Mouse (Mus musculus) intestine, postnatal 0 days (tissue): ENCODE measurements around the gene Foxf1. TPM values are rescaled to one million over a fixed set of nuclear protein-coding genes. Genes with fewer than 3 reads are reported as not detected.
A peak's percentile ranks its signal among the peaks of the same experiment; 100 is the strongest.

ENCODE experiments used
- ATAC-seq: fragments of 200-750 bp; cut with Nextera tagmentation; 2 replicates; pipeline ENCODE4 v1.8.0; 2017; ENCODE audit warnings: mild to moderate bottlenecking, moderate TSS enrichment, moderate library complexity
- H3K27ac ChIP-seq: fragments of 300-500 bp; sonication (generic); 2 replicates; pipeline ENCODE4 v1.5.1; 2014; ENCODE audit warnings: mild to moderate bottlenecking, low read depth, low read length, moderate library complexity
- H3K27me3 ChIP-seq: fragments of 300-500 bp; sonication (generic); replicated peaks from 2 replicates; pipeline ENCODE4 v1.6.1; 2014; ENCODE audit warnings: low read length, mixed read lengths; ENCODE audit not compliant: control insufficient read depth, insufficient read depth
- H3K36me3 ChIP-seq: fragments of 300-500 bp; sonication (generic); 2 replicates; pipeline ENCODE4 v1.6.1; 2014; ENCODE audit warnings: mild to moderate bottlenecking, moderate library complexity; ENCODE audit not compliant: control insufficient read depth, insufficient read depth
- H3K4me1 ChIP-seq: fragments of 300-500 bp; sonication (generic); replicated peaks from 2 replicates; pipeline ENCODE4 v1.6.1; 2014; ENCODE audit warnings: antibody characterized with exemption, low read length, mixed read lengths; ENCODE audit not compliant: control insufficient read depth, insufficient read depth
- H3K4me2 ChIP-seq: fragments of 300-500 bp; sonication (generic); replicated peaks from 2 replicates; pipeline ENCODE4 v1.6.1; 2014; ENCODE audit warnings: low read depth, mild to moderate bottlenecking, moderate library complexity
- H3K4me3 ChIP-seq: fragments of 300-500 bp; sonication (generic); 2 replicates; pipeline ENCODE4 v1.5.1; 2014; ENCODE audit warnings: low read depth, low read length
- H3K9ac ChIP-seq: fragments of 300-500 bp; sonication (generic); 2 replicates; pipeline ENCODE4 v1.6.1; 2014; ENCODE audit warnings: mild to moderate bottlenecking, low read depth, low read length
- H3K9me3 ChIP-seq: fragments of 300-500 bp; sonication (generic); 2 replicates; pipeline ENCODE4 v1.6.1; 2016; ENCODE audit warnings: mixed run types; ENCODE audit not compliant: control insufficient read depth
- CTCF ChIP-seq: sonication (generic); IDR thresholded peaks from 2 replicates; pipeline ENCODE4 v1.5.1; 2016; ENCODE audit warnings: low read depth, mild to moderate bottlenecking, control low read depth, antibody characterized with exemption, moderate library complexity
- WGBS: fragments of 180-500 bp; shearing (Covaris S2); extraction: QIAGEN DNeasy Blood & Tissue Kit; methylation state at CpG from one replicate; pipeline ENCODE4 v1.1.7; 2014; 5-methylcytosine and 5-hydroxymethylcytosine counted together
- polyA plus RNA-seq: library from polyadenylated mRNA; unstranded; fragments of >200 nt; fragmentation: Nextera tagmentation; extraction: Ambion mirVana; gene quantifications from 2 replicates; pipeline ENCODE4 v1.2.1, GENCODE M21; 2015

The Foxf1 gene
- polyA plus RNA-seq, 1 experiment from 2014 or later: 50.1 TPM

- Histone ChIP-seq H3K4me1 (0 out of 2 replicates have a peak, but pooled peaks cover 8% of the 10 kb centered on the region), H3K27ac (peak within 1 kb of the TSS; percentile 79), H3K36me3 (peaks cover 22% of the 10 kb centered on the region), H3K9me3 (no peaks in the 10 kb centered on the region), H3K4me3 (peak within 1 kb of the TSS; percentile 91), H3K4me2 (peak within 1 kb of the TSS; percentile 91), H3K27me3 (peaks cover 4% of the 10 kb centered on the region; the same call in 1 of the 2 replicates), H3K9ac (peak within 1 kb of the TSS; percentile 83)
- TF ChIP-seq CTCF: 0 out of 2 replicates have a peak, but pooled peaks have one; percentile 22
- WGBS: under 1% methylated on average over 75 of the region's 75 CpGs
- ATAC-seq: peak; percentile 87
Observed at GRCm38 (mm10) chr8:121107668-121108656, 23.8 kb downstream of the Foxf1 start, which contains the start of gene Mthfsd. Gene Mthfsd, minus strand, starts transcription at chr8:121108392.

DNA sequence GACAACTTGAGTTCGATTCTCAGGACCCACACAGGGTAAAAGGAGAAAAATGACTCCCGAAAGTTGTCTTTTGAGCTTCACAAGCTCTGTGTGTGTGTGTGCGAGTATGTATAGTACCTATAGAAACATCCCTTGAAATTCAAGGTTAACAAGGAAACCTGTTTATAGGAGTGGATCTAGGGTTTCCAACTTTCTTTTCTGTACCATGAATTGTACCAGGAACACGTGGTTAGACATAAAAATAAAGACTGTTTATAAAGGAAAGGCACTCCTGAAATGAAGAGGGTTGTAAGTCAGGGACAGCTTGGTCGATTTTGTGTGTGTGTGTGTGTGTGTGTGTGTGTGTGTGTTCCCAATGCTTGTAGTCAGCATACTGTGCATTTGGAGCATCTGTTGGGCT lies 24.5 kb downstream of the Foxf1 start:
- Histone ChIP-seq H3K4me3 (peak overlapping the region; percentile 91), H3K9me3 (no peaks in the 10 kb centered on the region), H3K4me1 (0 out of 2 replicates have a peak, but pooled peaks cover 8% of the 10 kb centered on the region), H3K9ac (peak overlapping the region; percentile 38; the same call in 1 of the 2 replicates), H3K27ac (no peak overlapping the region), H3K36me3 (peaks cover 15% of the 10 kb centered on the region), H3K4me2 (peak overlapping the region; percentile 91), H3K27me3 (peaks cover 8% of the 10 kb centered on the region)
- WGBS: 8% methylated on average over 5 of the region's 5 CpGs
- ATAC-seq: no peak
- no peak for TF ChIP-seq CTCF

GRCm38 (mm10) chr8:121111145-121111907 lies 27.1 kb downstream of the Foxf1 start:
- Histone ChIP-seq H3K9me3 (no peaks in the 10 kb centered on the region), H3K9ac (no peak overlapping the region), H3K4me1 (0 out of 2 replicates have a peak, but pooled peaks cover 8% of the 10 kb centered on the region), H3K4me2 (no peak overlapping the region), H3K4me3 (no peak overlapping the region), H3K27ac (no peak overlapping the region), H3K36me3 (no peaks in the 10 kb centered on the region), H3K27me3 (peaks cover 35% of the 10 kb centered on the region)
- 33% methylated on average over 7 of the region's 7 CpGs for WGBS
- no peak for TF ChIP-seq CTCF
- ATAC-seq: no peak

- Histone ChIP-seq H3K4me1 (0 out of 2 replicates have a peak, but pooled peaks cover 4% of the 10 kb centered on the region), H3K4me2 (no peak overlapping the region), H3K27ac (no peak overlapping the region), H3K4me3 (no peak overlapping the region), H3K36me3 (no peaks in the 10 kb centered on the region), H3K9ac (no peak overlapping the region), H3K9me3 (no peaks in the 10 kb centered on the region), H3K27me3 (peaks cover 54% of the 10 kb centered on the region)
- 2% methylated on average over 21 of the region's 21 CpGs for WGBS
- peak; percentile 99 for TF ChIP-seq CTCF
- peak; percentile 50 for ATAC-seq
Observed at GRCm38 (mm10) chr8:121113261-121113660, 29.1 kb downstream of the Foxf1 start.

DNA sequence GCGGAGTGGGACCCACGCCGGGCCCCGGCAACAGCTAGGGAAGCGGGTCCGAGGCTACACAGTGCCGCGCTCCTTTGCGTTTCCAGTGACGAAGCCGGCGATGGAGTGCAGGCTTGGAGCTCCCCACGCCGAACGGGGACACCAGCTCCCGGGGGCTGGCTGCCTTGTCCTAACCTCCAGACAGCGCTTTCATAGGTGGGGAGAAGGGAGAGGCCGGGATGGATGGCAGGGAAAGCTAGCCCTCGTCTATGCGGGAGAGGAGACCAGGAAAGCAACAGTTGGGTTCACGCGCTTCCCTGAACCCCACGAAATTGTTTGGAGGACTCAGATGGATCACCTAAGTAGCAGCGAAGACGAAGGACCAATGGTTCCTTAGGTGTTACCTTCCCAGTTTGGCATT lies 30.9 kb downstream of the Foxf1 start:
- Histone ChIP-seq H3K36me3 (no peaks in the 10 kb centered on the region), H3K9ac (no peak overlapping the region), H3K9me3 (no peaks in the 10 kb centered on the region), H3K4me1 (no peaks in the 10 kb centered on the region), H3K27ac (no peak overlapping the region), H3K27me3 (peaks cover 72% of the 10 kb centered on the region), H3K4me2 (no peak overlapping the region), H3K4me3 (no peak overlapping the region)
- TF ChIP-seq CTCF: no peak
- ATAC-seq: no peak
- WGBS: 1% methylated on average over 25 of the region's 25 CpGs

GRCm38 (mm10) chr8:121115948-121116347 lies 31.8 kb downstream of the Foxf1 start, which contains the start of gene Foxc2:
Gene Foxc2, plus strand, starts transcription at chr8:121116171.
- ATAC-seq: peak; percentile 31; the same call in 1 of the 2 replicates
- Histone ChIP-seq H3K36me3 (no peaks in the 10 kb centered on the region), H3K27me3 (peaks cover 80% of the 10 kb centered on the region), H3K9me3 (no peaks in the 10 kb centered on the region), H3K4me1 (no peaks in the 10 kb centered on the region), H3K9ac (no peak within 1 kb of the TSS; the same call in 1 of the 2 replicates), H3K4me2 (peak within 1 kb of the TSS; percentile 91), H3K27ac (no peak within 1 kb of the TSS), H3K4me3 (peak within 1 kb of the TSS; percentile 50)
- WGBS: under 1% methylated on average over 25 of the region's 25 CpGs
- peak; percentile 3; the same call in 1 of the 2 replicates for TF ChIP-seq CTCF
